Mouse (Mus musculus): Measurements from ENCODE around the gene Pfn3.
"Not testable (repeated sequence)": the region's sequence is repeated elsewhere in the genome, so short reads cannot be mapped to it uniquely, and the experiment has no call there.

The Pfn3 gene

DNA sequence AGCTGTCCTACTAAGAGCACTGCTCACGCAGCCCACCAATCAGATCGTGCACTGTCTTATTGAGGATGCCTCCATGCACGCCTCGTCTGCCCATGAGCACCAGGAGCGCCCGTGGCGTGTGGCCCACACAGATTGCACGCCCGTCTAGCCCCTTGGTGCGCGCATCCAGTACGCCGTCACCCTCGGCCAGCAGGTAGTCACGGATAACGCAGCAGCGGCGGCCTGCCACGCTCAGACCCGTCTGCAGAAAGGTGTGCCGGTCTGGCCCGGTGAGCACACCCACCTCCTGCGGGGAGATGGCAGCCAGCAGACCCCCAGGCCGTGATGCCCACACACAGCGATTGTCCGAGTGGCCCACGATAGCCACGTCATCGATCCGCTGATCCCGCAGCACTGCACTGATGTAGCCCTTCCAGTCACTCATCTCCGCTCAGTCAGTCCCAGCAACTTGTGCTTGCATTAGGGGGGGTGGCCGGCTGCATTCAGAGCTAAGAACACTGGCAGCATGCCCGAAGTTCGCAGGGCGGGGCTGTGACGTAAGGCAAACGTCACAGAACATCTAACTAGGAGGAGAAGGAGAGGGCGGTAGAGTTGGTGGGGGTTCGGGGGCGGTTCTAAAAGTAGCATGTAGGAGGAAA lies at the start of gene Pfn3:
Gene Pfn3 (minus strand): TSS at position 490 of the 638 bp plus-strand sequence.
- DNase-seq (ENCODE audit: extremely low spot score, low read depth, low spot score), result no peak

- no peak for DNase-seq (ENCODE audit: extremely low spot score, low read depth, low spot score)
These were observed 49.2 kb upstream of the Pfn3 start, which contains the start of gene Prr7 for GRCm38 (mm10) chr13:55464027-55464884. TSS of gene Prr7 (plus strand) at chr13:55464267.

GRCm38 (mm10) chr13:55463399-55464026 lies 48.5 kb upstream of the Pfn3 start:
- no peak for DNase-seq (ENCODE audit: extremely low spot score, low read depth, low spot score)

- DNase-seq (ENCODE audit: extremely low spot score, low read depth, low spot score), result no peak
These were observed 47.9 kb upstream of the Pfn3 start for GRCm38 (mm10) chr13:55462965-55463364.

- no peak for DNase-seq (ENCODE audit: extremely low spot score, low read depth, low spot score)
These were observed 36.9 kb upstream of the Pfn3 start for GRCm38 (mm10) chr13:55451785-55452549.

DNA sequence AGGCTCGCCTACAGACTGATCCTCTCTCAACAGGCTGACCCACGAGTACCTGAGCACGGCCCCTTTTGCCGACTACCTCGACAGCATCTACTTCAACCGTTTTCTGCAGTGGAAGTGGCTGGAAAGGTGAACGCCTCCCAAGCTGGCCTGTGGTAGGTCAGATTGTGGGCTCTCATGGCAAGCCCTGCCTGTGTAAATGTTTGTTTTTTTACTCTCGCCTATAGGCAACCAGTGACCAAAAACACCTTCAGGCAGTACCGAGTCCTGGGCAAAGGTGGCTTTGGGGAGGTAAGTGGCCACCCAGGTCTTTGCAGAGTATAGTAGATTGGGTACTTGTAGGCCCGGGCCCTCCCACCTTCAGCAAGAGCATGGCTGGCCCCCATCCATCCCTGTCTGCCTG lies 36.3 kb upstream of the Pfn3 start:
- no peak for DNase-seq (ENCODE audit: extremely low spot score, low read depth, low spot score)

GRCm38 (mm10) chr13:55450511-55450980 lies 35.5 kb upstream of the Pfn3 start:
- no peak for DNase-seq (ENCODE audit: extremely low spot score, low read depth, low spot score)

DNA sequence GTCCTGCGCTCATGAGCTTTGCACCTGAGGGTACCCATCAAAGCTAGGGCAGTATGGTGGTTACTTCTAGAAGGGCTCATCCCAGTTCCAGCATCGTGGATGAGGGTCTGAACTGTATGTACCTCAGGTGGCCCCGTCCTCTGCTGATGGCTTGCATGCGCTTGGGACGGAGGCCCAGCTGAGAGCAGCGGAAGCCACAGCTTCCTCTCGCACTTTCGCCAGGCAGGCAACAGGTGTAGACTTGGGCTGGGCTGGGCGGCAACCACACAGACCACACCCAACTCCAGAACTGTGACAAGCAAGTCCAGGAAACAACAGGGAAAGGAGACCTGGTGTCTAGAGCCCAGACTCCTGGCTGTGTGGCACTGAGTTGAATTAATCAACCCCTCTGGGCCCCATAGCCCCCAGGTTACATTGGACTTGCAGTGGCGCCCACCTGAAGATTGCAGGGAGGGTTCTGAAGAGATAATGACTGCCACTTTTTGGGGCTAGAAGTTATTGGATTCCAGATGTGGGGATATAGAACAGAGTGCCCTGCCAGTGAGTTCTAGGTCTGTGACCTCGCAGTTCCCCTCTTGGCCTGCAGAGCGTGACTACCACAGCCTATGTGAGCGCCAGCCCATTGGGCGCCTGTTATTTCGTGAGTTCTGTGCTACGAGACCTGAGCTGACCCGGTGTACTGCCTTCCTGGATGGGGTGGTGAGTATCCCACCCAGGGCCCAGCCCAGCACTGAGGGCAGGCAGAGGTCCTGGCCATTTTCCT lies 34.8 kb upstream of the Pfn3 start:
- DNase-seq (ENCODE audit: extremely low spot score, low read depth, low spot score), result no peak

DNA sequence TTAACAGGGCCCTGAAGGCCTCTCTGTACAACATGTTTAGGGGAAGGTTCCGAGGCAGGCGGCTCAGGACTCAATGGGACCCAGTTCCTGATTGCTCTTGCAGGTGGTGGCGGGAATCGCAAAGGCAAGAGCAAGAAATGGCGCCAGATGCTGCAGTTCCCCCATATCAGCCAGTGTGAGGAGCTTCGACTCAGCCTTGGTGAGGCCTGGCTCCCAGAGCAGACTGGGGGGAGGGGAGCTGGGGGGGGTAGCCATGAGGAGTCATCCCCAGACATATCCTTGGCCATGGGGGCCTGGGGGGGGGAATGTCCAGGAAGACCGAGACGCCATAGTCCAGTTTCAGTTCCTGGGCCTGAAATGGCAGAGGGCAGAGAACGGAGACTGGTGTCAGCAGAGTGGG lies 34.2 kb upstream of the Pfn3 start:
- DNase-seq (ENCODE audit: extremely low spot score, low read depth, low spot score), result no peak

DNA sequence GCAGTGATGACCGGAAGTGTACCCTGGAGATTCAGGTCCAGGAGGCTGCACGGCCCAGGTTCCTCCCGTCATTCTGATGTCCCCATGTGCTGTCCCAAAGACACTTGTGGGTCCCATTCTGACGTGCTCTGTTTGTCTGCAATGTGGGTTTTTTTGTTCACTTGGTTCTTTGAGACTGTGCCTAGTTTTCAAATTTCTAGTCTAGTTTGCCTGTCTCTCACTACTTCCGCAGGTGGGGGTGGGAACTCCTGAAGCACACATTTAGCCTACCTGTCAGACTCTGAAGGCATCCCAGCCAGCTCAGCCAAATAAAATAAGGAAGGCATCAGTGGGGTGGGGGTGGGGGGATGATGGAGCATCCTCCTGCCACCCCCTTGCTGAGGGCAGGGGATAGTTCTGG lies 33.1 kb upstream of the Pfn3 start:
- no peak for DNase-seq (ENCODE audit: extremely low spot score, low read depth, low spot score)

GRCm38 (mm10) chr13:55447543-55447943 lies 32.5 kb upstream of the Pfn3 start:
- DNase-seq (ENCODE audit: extremely low spot score, low read depth, low spot score), result no peak

- DNase-seq (ENCODE audit: extremely low spot score, low read depth, low spot score), result no peak
These were observed 31.6 kb upstream of the Pfn3 start for GRCm38 (mm10) chr13:55446483-55447105.

DNA sequence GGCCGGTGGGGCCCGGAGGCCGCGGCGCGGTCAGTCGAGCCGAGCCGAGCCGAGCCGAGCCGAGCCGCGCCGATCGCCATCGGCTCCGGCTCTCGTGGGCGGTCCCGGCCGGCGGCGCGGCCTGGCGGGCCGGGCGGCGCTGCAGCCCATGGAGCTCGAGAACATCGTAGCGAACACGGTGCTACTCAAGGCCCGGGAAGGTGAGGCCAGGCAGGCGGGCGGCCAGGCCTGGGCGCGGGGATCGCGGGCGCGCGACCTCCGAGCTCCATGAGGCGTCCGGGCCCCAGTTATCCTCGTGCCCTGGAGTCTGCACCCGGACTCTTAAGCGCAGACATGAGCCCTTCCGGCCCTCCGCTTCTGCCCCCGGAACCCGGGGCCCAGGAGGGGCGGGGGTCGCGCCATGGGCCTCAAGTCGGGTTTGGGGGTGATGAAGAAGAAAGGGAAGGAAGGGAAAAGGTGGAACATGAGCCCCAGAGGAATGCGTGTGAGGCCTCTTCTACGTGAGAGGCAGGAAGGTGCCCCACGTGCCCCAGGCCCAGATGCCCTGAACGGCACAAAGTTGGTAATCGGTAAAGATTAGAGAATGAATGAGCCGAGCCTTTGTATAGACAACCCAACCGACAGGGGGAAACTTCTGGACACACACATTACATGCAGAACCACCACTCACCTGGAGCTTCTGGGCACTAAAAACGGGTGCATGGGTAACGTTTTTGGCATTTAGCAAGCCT lies 30.5 kb upstream of the Pfn3 start:
- DNase-seq (ENCODE audit: extremely low spot score, low read depth, low spot score), result no peak

GRCm38 (mm10) chr13:55444937-55445315 lies 29.9 kb upstream of the Pfn3 start, which contains the start of gene Grk6:
TSS of gene Grk6 (plus strand) at chr13:55445072.
- peak; percentile 97 for DNase-seq (ENCODE audit: extremely low spot score, low read depth, low spot score)

- no peak for DNase-seq (ENCODE audit: extremely low spot score, low read depth, low spot score)
These were observed 29.4 kb upstream of the Pfn3 start for GRCm38 (mm10) chr13:55444286-55444936.

- DNase-seq (ENCODE audit: extremely low spot score, low read depth, low spot score), result no peak
These were observed 28.8 kb upstream of the Pfn3 start for GRCm38 (mm10) chr13:55443799-55444285.

DNA sequence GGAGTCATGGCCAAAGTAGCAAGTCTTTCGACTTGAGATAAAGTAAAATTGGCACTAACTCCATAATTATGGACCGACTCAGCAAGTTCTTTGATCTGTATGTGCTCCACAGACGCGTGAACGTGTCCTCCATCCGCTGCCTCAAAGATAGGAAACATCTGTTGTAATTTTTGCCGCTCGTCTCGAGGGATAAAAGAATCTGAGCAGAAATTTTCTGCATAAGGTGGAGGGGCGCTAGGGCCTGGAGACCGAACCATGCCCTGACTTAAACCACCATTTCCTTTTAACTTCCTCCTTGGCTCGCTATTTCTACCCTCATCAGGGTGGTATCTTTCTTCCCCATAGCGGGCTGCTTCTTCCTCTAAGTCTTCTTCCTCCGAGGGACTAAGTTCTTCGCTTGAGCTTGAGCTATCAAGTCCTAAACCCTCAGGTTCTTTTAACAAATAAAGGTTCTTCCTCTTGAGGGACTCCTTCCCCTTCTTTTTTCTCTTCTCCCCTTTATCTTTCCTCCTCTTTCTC lies 22.1 kb upstream of the Pfn3 start:
- DNase-seq (ENCODE audit: extremely low spot score, low read depth, low spot score), result not testable (repeated sequence)

Measured in hindlimb bud, embryonic 11.5 days (tissue).